Mouse (Mus musculus): ENCODE results near the gene Tenm4. TPM values are rescaled to one million over a fixed set of nuclear protein-coding genes. Genes with fewer than 3 reads are reported as not detected.

The Tenm4 gene
- polyA plus RNA-seq, 1 experiment from 2014 or later, result 38.0 TPM

DNA sequence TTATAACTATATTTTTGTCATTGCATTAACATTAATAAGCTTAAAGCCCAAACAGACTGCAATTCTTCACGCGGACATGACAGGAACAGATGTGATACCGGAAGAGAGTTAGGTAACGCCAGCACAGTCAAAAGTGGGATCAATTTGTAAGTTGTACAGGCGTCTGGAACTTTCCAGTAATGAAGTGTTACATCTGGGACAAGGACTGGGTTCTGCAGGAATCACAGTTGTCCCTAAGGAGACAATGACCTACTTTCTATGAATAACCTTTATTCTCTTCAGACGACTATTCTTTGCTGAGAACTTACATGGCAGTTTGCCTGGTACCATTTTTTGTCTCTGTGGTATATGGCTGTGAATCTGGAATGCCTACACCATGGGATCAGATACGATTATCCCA, 214.8 kb downstream of the Tenm4 start:
- no peaks in the 10 kb centered on the region for H3K9me3 ChIP-seq (ENCODE audit: control insufficient read depth, low read length)
- WGBS, result 89% methylated on average over 7 of the region's 7 CpGs
- DNase-seq (no peak), ATAC-seq (ENCODE audit: low FRiP score, low TSS enrichment) (no peak)
- H3K4me2 ChIP-seq (ENCODE audit: low read length), result no peak overlapping the region
- H3K4me3 ChIP-seq (replicated peaks; ENCODE audit: low read depth, low read length), result no peak overlapping the region
- H3K36me3 ChIP-seq (ENCODE audit: control insufficient read depth, insufficient read depth, low read length), result no peaks in the 10 kb centered on the region
- H3K27ac ChIP-seq (replicated peaks; ENCODE audit: low read depth, low read length), result no peak overlapping the region
- H3K4me1 ChIP-seq (ENCODE audit: control insufficient read depth, insufficient read depth, low read length), result peaks cover 10% of the 10 kb centered on the region; the same call in 1 of the 2 replicates
- H3K27me3 ChIP-seq (ENCODE audit: control insufficient read depth, insufficient read depth, low read length), result no peaks in the 10 kb centered on the region
- no peak overlapping the region for H3K9ac ChIP-seq (replicated peaks; ENCODE audit: low read length)

DNA sequence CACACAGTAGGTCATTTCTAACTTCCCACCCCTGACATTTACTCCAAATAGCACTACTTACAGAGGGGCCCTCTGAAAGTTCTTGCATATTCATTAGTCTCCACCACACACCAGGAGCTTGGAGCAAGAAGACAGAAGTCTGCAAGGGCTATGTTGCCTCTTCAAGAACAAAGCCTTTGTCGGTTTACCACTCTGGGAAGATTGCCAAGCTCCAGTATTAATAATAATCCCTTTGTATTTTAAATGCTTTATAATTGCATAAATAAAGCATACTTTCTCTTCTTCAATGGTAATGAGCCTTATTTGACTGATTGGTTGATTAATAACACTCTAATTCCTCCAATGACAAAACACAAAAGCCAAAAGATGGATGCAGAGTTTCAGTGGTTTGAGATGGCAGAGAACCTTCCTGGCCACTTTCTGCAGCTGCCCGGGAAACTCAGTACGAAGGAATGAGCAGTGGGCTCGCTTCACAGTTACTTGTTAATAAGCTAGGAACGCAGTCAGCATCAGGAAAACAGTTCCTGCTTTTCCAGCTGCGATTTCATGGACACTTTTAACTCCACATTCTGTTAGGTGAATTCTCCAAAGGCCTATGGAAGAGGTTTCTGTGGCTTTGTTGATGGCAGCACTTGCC, 219.1 kb downstream of the Tenm4 start:
- Histone ChIP-seq H3K27ac (replicated peaks; ENCODE audit: low read depth, low read length) (no peak overlapping the region), H3K9ac (replicated peaks; ENCODE audit: low read length) (no peak overlapping the region), H3K9me3 (ENCODE audit: control insufficient read depth, low read length) (no peaks in the 10 kb centered on the region), H3K4me2 (ENCODE audit: low read length) (no peak overlapping the region), H3K4me3 (replicated peaks; ENCODE audit: low read depth, low read length) (no peak overlapping the region), H3K4me1 (ENCODE audit: control insufficient read depth, insufficient read depth, low read length) (0 out of 2 replicates have a peak, but pooled peaks cover 5% of the 10 kb centered on the region), H3K36me3 (ENCODE audit: control insufficient read depth, insufficient read depth, low read length) (no peaks in the 10 kb centered on the region), H3K27me3 (ENCODE audit: control insufficient read depth, insufficient read depth, low read length) (no peaks in the 10 kb centered on the region)
- 68% methylated on average over 6 of the region's 6 CpGs for WGBS
- ATAC-seq (ENCODE audit: low FRiP score, low TSS enrichment) (peak; percentile 28; the same call in 1 of the 2 replicates), DNase-seq (peak; percentile 35)

DNA sequence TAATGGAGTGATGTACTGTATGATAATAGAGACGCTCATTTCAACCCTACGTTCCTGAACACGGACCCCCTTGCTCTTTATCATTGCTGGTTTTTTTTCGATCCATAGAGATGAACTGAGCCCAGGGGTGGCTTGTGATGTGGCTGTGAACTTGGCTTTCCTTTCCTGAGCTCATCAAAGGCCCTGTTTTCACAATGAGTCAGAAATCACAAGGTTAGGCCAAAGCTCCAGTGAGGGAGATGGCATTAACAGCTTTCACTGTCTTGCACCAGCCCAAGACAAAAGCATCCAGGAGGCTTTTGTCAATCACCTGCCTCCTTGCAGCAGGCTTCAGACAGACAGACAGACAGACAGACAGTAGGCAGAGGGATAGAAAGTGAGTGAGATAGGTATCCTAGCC, 219.8 kb downstream of the Tenm4 start:
- ATAC-seq (ENCODE audit: low FRiP score, low TSS enrichment), result no peak

DNA sequence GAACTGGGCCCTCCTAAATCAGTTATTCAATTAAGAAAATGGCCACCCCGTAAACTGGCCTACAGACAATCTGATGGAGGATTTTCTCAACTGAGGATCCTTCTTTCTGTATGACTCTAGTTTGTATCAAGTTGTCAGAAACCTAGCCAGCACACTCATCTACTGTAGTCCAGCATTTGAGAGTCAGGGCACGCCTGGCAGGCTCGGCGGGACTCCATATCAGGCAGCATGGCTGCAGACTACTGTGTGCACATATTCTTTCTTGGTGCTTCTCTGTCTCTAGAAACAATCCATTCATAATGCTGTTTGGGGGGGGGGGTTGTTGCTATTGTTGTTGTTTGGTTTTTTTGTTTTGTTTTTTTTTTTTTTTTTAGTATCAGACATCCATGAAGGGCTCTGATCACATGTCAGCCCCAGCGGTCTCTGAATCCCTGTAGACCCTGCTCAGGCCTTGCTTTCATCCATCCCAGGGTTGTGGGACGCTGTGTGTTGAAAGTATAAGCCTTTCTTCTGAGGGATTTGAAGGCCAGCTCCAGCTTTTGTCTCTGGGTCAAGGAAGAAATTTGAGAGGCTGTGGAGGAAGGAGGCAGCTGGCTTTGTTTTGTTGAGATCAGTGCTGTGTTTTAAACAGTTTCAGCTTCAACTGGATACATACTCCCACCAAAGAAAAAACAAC, 220.9 kb downstream of the Tenm4 start:
- ATAC-seq (ENCODE audit: low FRiP score, low TSS enrichment), result no peak

More for the DNA sequence above, 219.8 kb downstream of the Tenm4 start:
- WGBS, result 88% methylated on average over 4 of the region's 4 CpGs
- DNase-seq, result no peak
- H3K27ac ChIP-seq (replicated peaks; ENCODE audit: low read depth, low read length), result no peak overlapping the region
- no peaks in the 10 kb centered on the region for H3K9me3 ChIP-seq (ENCODE audit: control insufficient read depth, low read length)
- no peak overlapping the region for H3K4me3 ChIP-seq (replicated peaks; ENCODE audit: low read depth, low read length)
- no peaks in the 10 kb centered on the region for H3K27me3 ChIP-seq (ENCODE audit: control insufficient read depth, insufficient read depth, low read length)
- H3K9ac ChIP-seq (replicated peaks; ENCODE audit: low read length), result no peak overlapping the region
- no peak overlapping the region for H3K4me2 ChIP-seq (ENCODE audit: low read length)
- no peaks in the 10 kb centered on the region for H3K36me3 ChIP-seq (ENCODE audit: control insufficient read depth, insufficient read depth, low read length)
- 0 out of 2 replicates have a peak, but pooled peaks cover 5% of the 10 kb centered on the region for H3K4me1 ChIP-seq (ENCODE audit: control insufficient read depth, insufficient read depth, low read length)

DNA sequence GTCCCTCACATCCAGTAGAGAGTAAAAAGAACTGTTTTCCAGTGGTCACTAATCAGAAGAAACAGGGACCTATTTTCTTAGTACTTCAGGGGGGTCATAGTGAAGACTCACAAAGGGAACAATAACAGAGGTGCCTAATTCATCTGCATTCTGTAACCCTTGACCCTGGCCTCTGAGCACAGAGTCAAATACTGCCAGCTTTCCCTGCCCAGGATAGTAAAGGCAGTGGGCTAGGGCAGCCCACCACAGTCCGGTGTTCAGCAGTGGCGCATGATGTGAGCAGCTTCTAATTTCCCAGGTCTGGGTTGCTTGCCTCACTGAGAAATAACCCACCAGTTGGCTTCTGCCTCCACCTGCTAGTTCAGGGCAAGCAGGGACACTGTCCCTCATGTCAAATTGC, 221.6 kb downstream of the Tenm4 start:
- H3K4me1 ChIP-seq (ENCODE audit: control insufficient read depth, insufficient read depth, low read length), result 0 out of 2 replicates have a peak, but pooled peaks cover 5% of the 10 kb centered on the region
- H3K27me3 ChIP-seq (ENCODE audit: control insufficient read depth, insufficient read depth, low read length), result no peaks in the 10 kb centered on the region
- H3K9me3 ChIP-seq (ENCODE audit: control insufficient read depth, low read length), result no peaks in the 10 kb centered on the region
- no peak overlapping the region for H3K4me3 ChIP-seq (replicated peaks; ENCODE audit: low read depth, low read length)
- ATAC-seq (ENCODE audit: low FRiP score, low TSS enrichment) (no peak), DNase-seq (no peak)
- no peaks in the 10 kb centered on the region for H3K36me3 ChIP-seq (ENCODE audit: control insufficient read depth, insufficient read depth, low read length)
- no peak overlapping the region for H3K27ac ChIP-seq (replicated peaks; ENCODE audit: low read depth, low read length)
- 48% methylated on average over 2 of the region's 2 CpGs for whole genome bisulfite sequencing
- H3K9ac ChIP-seq (replicated peaks; ENCODE audit: low read length), result no peak overlapping the region
- no peak overlapping the region for H3K4me2 ChIP-seq (ENCODE audit: low read length)

More for the DNA sequence above, 220.9 kb downstream of the Tenm4 start:
- 56% methylated on average over 6 of the region's 6 CpGs for WGBS
- Histone ChIP-seq H3K9ac (replicated peaks; ENCODE audit: low read length) (no peak overlapping the region), H3K27me3 (ENCODE audit: control insufficient read depth, insufficient read depth, low read length) (no peaks in the 10 kb centered on the region), H3K4me1 (ENCODE audit: control insufficient read depth, insufficient read depth, low read length) (0 out of 2 replicates have a peak, but pooled peaks cover 5% of the 10 kb centered on the region), H3K4me3 (replicated peaks; ENCODE audit: low read depth, low read length) (no peak overlapping the region), H3K4me2 (ENCODE audit: low read length) (no peak overlapping the region), H3K9me3 (ENCODE audit: control insufficient read depth, low read length) (no peaks in the 10 kb centered on the region), H3K27ac (replicated peaks; ENCODE audit: low read depth, low read length) (no peak overlapping the region; the same call in 1 of the 2 replicates), H3K36me3 (ENCODE audit: control insufficient read depth, insufficient read depth, low read length) (no peaks in the 10 kb centered on the region)
- peak; percentile 41 for DNase-seq

DNA sequence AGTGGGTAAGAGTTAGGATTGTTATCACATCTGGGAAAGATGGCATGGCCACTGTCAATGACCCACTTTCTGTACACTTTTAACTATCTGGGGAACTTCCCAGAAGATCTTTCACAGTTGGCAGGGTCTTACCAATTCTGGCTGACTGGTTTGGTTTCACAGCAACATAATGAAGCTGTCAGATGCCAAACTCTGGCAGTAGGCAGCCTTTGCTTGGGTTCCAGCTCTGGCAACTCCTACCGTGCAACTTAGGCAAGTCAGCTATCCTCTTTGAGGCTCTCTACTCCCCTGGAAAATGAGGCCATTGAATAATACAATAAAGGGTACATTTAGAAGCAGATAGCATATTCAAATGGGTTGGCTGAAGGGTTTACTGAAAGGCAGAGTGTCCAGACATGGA, 226.9 kb downstream of the Tenm4 start:
- Histone ChIP-seq H3K9ac (replicated peaks; ENCODE audit: low read length) (no peak overlapping the region), H3K27me3 (ENCODE audit: control insufficient read depth, insufficient read depth, low read length) (no peaks in the 10 kb centered on the region), H3K4me3 (replicated peaks; ENCODE audit: low read depth, low read length) (no peak overlapping the region), H3K27ac (replicated peaks; ENCODE audit: low read depth, low read length) (no peak overlapping the region), H3K9me3 (ENCODE audit: control insufficient read depth, low read length) (no peaks in the 10 kb centered on the region), H3K4me1 (ENCODE audit: control insufficient read depth, insufficient read depth, low read length) (0 out of 2 replicates have a peak, but pooled peaks cover 5% of the 10 kb centered on the region), H3K4me2 (ENCODE audit: low read length) (no peak overlapping the region), H3K36me3 (ENCODE audit: control insufficient read depth, insufficient read depth, low read length) (no peaks in the 10 kb centered on the region)
- WGBS, result 18% methylated on average over 1 of the region's 1 CpGs
- ATAC-seq (ENCODE audit: low FRiP score, low TSS enrichment) (no peak), DNase-seq (no peak)

DNA sequence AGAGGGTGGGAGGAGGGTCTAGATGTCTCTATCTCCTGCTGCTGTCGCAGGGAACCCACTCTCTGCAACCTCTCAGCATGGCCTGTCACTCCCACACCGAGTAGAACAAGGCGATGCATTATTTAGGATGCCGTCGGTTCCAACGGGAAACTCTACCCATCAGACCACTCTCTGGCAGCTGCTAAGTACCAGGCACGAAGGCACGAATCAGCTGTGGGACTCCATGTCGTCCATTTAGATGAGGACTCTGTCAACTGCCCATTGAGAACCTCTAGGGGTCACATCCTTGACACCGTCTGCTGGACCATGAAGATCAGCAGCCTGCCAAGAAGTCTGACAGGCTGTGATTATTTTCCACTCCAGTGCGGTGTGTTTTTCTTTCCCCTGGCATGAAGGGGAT, 229.4 kb downstream of the Tenm4 start:
- no peak overlapping the region for H3K4me2 ChIP-seq (ENCODE audit: low read length)
- 0 out of 2 replicates have a peak, but pooled peaks cover 5% of the 10 kb centered on the region for H3K4me1 ChIP-seq (ENCODE audit: control insufficient read depth, insufficient read depth, low read length)
- no peaks in the 10 kb centered on the region for H3K9me3 ChIP-seq (ENCODE audit: control insufficient read depth, low read length)
- no peak overlapping the region for H3K27ac ChIP-seq (replicated peaks; ENCODE audit: low read depth, low read length)
- no peaks in the 10 kb centered on the region for H3K36me3 ChIP-seq (ENCODE audit: control insufficient read depth, insufficient read depth, low read length)
- WGBS, result 25% methylated on average over 11 of the region's 11 CpGs
- ATAC-seq (ENCODE audit: low FRiP score, low TSS enrichment) (peak; percentile 62; the same call in 1 of the 2 replicates), DNase-seq (peak; percentile 53)
- H3K9ac ChIP-seq (replicated peaks; ENCODE audit: low read length), result no peak overlapping the region
- H3K4me3 ChIP-seq (replicated peaks; ENCODE audit: low read depth, low read length), result no peak overlapping the region
- H3K27me3 ChIP-seq (ENCODE audit: control insufficient read depth, insufficient read depth, low read length), result no peaks in the 10 kb centered on the region

DNA sequence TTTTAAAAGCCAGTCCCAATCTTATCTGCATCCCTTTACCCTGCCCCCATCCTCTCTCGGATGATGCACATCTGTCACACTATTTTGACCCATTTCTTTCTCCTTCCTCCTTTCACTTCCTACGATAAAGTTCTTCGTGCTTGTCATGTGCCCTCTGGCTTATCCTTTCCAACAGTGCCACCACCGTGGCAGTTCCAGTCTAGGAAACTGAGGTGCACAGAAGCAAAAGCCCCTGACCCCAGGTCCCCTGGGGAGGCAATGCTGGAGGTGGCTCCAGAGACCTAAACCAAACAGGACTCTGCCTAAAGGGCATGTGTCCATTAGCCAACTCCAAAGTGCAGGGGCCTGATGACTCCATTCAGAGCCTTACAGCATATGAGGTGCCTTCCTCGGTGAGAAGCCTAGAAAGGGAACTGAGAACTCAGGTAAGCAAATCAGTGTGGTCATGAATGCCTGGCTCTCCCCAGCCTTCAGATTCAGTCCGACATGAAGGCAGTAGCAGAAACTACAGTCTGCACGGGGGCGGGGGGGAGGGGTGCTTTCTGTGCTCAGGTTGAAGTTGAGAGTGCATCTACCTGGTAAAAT, 235.7 kb downstream of the Tenm4 start:
- Histone ChIP-seq H3K4me2 (ENCODE audit: low read length) (no peak overlapping the region), H3K9ac (replicated peaks; ENCODE audit: low read length) (no peak overlapping the region), H3K27ac (replicated peaks; ENCODE audit: low read depth, low read length) (no peak overlapping the region), H3K9me3 (ENCODE audit: control insufficient read depth, low read length) (no peaks in the 10 kb centered on the region), H3K27me3 (ENCODE audit: control insufficient read depth, insufficient read depth, low read length) (no peaks in the 10 kb centered on the region), H3K36me3 (ENCODE audit: control insufficient read depth, insufficient read depth, low read length) (no peaks in the 10 kb centered on the region), H3K4me1 (ENCODE audit: control insufficient read depth, insufficient read depth, low read length) (0 out of 2 replicates have a peak, but pooled peaks cover 3% of the 10 kb centered on the region), H3K4me3 (replicated peaks; ENCODE audit: low read depth, low read length) (no peak overlapping the region)
- WGBS, result 57% methylated on average over 8 of the region's 8 CpGs
- ATAC-seq (ENCODE audit: low FRiP score, low TSS enrichment) (no peak), DNase-seq (no peak)
